Mouse (Mus musculus) gastrocnemius, adult 2 months (tissue): Measurements from ENCODE around the gene Mars. TPM values are rescaled to one million over a fixed set of nuclear protein-coding genes. Genes with fewer than 3 reads are reported as not detected.

Experiments used
- DNase-seq: peaks from one replicate; pipeline ENCODE4 v3.0.0; 2022
- H3K27ac ChIP-seq: fragments of 200-600 bp; 2 replicates; pipeline ENCODE4 v1.8.1; 2022; ENCODE audit warnings: mild to moderate bottlenecking
- H3K4me3 ChIP-seq: fragments of 200-600 bp; 2 replicates; pipeline ENCODE4 v1.8.1; 2022; ENCODE audit warnings: mild to moderate bottlenecking, moderate library complexity
- CTCF ChIP-seq: fragments of 200-600 bp; IDR thresholded peaks from 2 replicates; pipeline ENCODE4 v1.8.1; 2022; ENCODE audit warnings: antibody characterized with exemption, mild to moderate bottlenecking, moderate library complexity
- intact Hi-C: fragments of 180-260 bp; cut with DNase I; formaldehyde crosslinking; loops from one replicate; pipeline ENCODE4 v1.15.1; 2025
- total RNA-seq, 2 experiments: library from RNA; stranded (reverse); gene quantifications; 2 replicates each; pipeline ENCODE4 v1.2.3; 2021

Mars gene
- total RNA-seq, 2 experiments from 2014 or later = 69.0 to 71.4 TPM

DNA sequence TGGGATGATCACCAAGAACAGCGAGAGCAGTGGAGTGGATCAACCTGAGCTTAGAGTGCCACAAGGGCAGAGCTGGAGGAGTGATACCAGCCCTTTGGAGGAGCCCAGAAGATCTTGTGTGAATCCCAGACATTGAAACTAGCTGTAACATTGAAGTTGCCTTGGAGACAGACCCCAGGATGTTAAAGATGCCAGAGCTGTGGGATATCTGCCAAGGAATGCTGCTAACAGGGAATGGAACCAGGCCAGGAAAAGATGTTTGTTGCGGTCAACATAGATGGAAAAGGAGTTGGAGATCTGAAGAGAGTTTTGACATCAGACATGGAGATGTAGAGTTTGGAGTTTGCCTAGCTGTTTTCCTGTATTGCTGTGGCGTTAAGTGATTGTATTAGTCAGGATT, 34.6 kb upstream of the Mars start:
- no peak overlapping the region for H3K4me3 ChIP-seq
- intact Hi-C loops = no loop called here
- no peak overlapping the region for H3K27ac ChIP-seq
- DNase-seq = no peak
- no peak for TF ChIP-seq CTCF

DNA sequence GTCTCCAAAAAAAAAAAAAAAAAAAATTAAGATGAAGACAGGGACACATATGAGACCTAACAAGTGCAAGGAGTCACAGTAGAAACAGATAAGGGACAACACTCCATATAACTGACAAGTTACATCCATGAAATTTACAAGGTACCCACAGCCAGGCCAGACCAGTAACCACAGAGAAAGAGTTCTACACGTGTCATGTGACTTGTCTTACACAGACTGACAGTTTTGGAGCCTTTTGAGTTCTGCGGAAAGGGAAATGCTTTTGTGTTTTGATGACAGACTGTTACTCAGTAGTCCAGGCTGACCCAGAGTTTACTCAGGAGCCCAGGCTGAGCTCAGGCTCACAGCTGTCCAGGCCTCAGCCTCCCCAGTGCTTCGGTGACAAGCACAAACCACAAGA, 31.4 kb upstream of the Mars start:
- no peak for DNase-seq
- intact Hi-C loops = no loop called here
- TF ChIP-seq CTCF = no peak
- H3K4me3 ChIP-seq = no peak overlapping the region
- no peak overlapping the region for H3K27ac ChIP-seq

DNA sequence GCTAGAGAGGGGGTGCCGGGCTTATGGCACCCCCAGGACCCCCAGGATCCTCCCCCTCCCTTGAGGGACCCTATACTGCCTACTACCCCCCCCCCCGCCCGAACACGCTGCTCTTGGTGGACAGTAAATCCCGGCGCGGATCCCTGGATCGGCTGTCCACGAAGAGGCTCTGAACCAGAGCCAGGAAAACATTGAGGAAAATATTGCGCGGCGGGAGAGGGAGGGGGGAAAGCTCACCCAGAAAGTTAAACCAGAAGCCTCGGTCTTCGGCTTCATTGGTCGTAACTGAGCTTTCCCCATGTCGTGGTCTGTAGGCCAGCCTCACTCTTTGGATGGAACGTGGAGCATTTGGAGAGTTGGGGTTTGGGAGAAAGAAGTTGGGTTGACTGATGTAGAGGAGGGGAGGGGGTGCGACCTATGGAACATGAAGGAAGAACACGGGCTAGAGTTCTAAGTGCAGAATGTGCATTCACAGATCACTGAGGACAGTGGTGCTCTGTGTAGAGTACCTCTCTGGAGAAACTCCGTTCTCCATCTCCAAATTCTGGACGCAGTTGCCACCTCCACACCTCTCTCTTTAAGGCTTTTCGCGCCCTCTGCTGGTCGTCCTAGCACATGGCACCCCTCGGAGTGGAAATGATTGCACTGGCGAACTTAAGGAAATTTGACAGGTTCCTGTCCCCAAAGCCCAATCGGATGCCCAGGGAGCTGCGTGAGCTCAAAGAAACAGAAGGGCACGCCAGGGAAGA, 30.5 kb upstream of the Mars start, which contains the start of gene Gli1:
Gli1 (minus strand) TSS at position 84 of the 749 bp plus-strand sequence.
- peak; percentile 89 for DNase-seq
- Histone ChIP-seq H3K27ac (peak within 1 kb of the TSS; percentile 69), H3K4me3 (peak within 1 kb of the TSS; percentile 73)
- intact Hi-C loops = no loop called here
- peak; percentile 95 for TF ChIP-seq CTCF

DNA sequence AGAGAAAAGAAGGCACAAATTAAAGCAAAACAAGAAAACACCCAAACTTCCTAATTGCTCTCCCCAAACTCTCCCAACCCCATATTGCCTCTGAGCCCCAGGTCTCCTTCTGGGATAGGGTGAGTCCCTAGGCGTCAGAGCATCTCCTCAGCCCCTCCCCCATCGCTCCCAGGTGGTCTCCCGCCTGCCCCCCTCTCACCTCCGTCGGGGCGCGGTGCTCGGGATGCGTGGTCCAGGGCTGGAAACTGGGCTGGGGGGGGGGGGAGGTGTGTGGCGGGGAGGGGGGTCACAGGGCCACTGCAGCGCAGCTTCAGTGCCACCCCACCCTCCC, 29.7 kb upstream of the Mars start:
- no peak for TF ChIP-seq CTCF
- DNase-seq = no peak
- intact Hi-C loops = no loop called here
- peak overlapping the region; percentile 73 for H3K4me3 ChIP-seq
- peak overlapping the region; percentile 69 for H3K27ac ChIP-seq

DNA sequence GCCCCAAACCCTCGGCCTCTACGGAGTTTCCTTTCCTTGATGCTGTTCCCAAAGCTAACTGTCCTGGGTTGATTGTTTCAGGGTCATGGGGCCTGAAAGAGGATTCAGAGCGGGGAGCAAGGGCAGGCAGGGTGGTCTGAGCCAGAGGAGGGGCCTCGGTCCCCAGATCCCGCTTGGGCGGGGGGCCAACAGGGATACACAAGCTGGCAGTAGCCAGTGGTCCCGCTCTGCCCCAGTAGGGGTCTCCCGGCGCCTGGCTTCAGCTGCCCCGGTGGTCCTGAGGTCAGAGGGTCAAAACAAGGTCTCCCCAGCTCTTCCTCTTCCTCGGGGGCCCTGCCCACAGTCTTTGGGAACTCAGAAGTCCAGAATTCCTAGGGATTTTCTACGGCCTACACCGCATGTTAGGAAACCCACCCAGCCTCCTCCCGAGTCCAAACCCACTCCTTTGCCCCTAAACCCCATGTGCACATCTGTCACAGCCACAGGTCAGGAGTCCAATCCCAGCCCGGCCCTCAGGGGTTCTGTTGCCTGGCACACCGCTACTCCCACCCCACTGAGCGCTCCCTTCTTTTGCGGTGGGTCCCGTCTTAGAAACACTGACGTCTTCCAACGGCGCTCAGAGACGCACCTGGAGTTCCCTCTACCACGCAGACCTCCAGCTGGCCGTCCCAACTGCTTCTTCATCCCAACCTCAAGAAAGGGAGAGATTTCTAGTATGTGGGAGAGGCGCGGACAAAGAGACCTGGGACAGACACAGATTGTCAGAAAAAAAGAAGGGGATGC, 29.2 kb upstream of the Mars start:
- no peak for DNase-seq
- TF ChIP-seq CTCF = no peak
- Histone ChIP-seq H3K4me3 (peak overlapping the region; percentile 73), H3K27ac (peak overlapping the region; percentile 69)
- intact Hi-C loops = no loop called here

DNA sequence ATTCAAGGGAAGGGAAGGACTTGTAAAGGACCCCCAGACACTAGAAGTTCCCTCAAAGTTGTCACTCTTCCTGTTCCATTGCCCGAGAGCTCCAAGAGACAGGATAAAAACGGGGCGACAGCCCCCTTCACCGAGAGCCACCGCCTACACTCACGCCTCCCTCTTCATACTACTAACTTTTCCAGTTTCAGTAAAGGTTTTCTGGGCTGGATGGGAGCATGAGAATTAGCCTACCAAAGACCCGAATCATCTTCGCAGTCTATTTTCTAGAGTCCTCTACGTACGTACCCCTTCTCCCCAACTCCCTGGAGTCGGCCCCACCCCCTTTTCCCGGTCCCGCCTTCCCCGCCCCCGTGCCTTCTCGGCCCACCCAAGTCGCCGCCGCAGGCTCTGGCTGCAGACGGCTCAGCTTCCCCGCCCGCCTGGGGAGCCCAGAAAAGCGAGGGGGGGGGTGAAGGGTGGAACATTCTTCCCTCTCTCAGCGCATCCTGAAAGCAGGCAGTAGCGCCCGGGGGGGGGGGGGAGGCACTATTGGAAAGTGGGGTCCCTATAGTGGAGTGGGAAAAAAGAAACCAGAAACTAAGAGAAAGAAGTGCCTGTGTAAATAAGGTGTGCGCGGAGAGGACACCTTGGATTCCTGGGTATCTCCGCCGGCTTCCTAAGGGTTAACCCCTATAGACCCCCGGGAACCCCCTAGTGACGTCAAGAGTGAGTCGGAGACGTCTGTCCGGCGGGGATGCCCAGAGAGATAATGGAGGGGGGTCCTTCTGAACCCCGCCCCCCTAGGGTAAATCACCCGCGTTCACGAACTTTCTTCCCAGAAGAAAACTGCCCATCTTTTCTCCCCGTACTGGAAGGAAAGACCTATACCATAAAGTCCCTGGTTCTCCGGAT, 28.3 kb upstream of the Mars start:
- TF ChIP-seq CTCF = no peak
- peak; percentile 76 for DNase-seq
- intact Hi-C loops = loop anchor here (5.0 to 10.0 kb wide), 2 partner anchors 165 to 197 kb away; no protein-coding TSS in a partner anchor
- Histone ChIP-seq H3K27ac (peak overlapping the region; percentile 84), H3K4me3 (peak overlapping the region; percentile 73)

DNA sequence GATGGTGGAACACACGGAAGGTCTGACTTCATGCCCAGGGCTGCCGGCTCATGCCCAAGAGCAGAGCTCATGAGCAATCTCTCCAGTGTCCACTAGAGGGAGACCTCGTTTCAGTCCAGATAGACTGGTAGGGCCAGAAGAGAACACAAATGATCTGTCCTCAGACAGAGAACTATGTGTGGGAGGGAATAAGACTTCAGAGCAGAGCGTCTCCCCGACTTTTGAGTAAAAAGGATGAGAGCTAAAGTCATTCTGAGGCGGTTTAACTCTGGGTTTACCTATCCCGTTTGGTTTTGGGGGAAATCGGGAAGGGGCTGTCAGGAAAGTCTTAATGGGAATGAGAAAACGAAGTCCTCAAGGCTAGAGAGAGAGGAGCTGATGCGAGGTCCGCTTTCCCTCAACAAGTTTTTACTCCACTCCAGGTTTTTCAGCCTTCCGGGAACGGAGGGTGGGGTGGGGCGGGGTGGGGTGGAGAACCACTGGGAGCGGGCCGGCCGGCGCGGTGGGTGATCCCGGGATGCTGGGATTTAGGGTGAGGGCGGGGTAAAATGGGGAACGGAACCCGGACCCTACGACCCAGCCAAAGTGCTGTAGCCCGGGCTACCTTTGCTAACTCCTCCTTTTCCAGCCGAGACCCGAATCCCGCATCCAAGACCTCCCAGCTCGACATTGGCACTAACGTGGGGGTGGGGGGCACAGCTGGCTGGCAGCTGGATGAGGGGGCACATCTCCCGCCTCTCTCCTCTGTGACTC, 27.5 kb upstream of the Mars start:
- TF ChIP-seq CTCF = peak; percentile 95
- Histone ChIP-seq H3K4me3 (peak overlapping the region; percentile 73), H3K27ac (peak overlapping the region; percentile 84)
- intact Hi-C loops = loop anchor here (5.0 to 10.0 kb wide), 2 partner anchors 164 to 198 kb away; no protein-coding TSS in a partner anchor
- peak; percentile 84 for DNase-seq

DNA sequence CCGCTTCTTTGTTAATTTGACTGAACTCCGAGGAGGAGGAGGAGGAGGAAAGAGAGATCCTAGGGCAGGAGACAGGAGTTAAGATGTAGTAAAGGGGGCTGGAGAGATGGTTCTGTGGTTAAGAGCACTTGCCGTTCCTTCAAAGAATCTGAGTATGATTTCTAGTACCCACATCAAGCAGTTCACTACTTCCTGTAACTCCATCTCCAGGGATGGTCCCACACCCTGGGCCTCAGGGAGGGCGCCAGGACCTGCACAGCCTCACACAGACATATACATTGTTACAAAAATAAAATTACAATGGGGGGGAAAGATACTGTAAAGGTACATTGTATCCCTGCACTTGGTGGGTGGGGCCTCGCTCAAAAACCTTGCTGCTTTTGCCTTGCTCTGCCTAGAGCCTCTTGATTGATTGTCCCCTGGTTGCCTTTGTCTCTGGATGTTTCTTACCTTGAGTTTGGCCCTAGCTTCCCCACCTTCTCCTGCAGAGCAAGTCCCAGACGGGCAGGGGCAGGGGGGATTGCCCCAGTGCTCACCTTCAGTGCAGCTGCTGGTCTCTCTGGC, 26.0 kb upstream of the Mars start:
- no peak for DNase-seq
- Histone ChIP-seq H3K27ac (no peak overlapping the region), H3K4me3 (no peak overlapping the region)
- intact Hi-C loops = loop anchor here (5.0 to 10.0 kb wide), 2 partner anchors 163 to 200 kb away; no protein-coding TSS in a partner anchor
- TF ChIP-seq CTCF = no peak

DNA sequence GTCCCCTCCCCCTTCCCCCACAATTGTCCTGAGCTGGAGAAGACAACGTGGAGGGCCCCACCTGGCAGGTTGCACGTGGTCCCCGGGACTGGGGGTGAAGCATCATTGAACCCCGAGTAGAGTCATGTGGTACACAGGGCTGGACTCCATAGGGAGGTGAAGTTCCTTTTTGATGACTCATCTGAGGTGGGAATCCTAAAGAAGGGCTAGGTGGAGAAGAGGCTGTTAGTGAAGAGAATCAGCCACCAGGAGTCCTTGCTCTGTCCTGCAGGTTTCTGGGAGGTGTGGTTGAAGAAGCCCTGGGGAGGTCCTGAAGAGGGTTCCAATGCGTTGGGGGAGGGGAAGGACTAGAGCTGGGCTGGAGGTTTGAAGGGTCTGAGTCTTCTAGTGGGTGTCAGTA, 25.4 kb upstream of the Mars start:
- TF ChIP-seq CTCF = no peak
- no peak for DNase-seq
- Histone ChIP-seq H3K4me3 (no peak overlapping the region), H3K27ac (no peak overlapping the region)
- intact Hi-C loops = loop anchor here (5.0 to 10.0 kb wide), 2 partner anchors 162 to 200 kb away; no protein-coding TSS in a partner anchor

DNA sequence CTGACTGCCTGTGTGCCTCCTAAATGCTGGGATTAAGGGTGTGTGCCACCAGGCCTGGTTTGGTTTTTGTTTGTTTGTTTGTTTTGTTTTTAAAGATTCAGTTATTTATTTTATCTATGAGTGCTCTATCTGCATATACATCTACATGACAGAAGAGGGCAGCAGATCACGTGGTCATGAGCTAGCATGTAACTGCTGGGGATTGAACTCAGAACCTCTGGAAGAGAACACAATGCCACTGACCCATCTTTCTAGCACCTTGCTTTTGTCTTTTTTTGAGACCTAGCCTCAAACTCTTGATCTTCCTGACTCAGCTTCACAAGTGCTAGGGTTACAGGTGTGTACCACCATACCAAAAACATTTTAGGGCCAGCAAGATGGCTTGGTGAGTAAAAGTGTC, 23.7 kb upstream of the Mars start:
- no peak overlapping the region for H3K27ac ChIP-seq
- H3K4me3 ChIP-seq = no peak overlapping the region
- no peak for DNase-seq
- intact Hi-C loops = loop anchor here (5.0 to 10.0 kb wide), 2 partner anchors 160 to 202 kb away; no protein-coding TSS in a partner anchor
- TF ChIP-seq CTCF = peak; percentile 24; the same call in 1 of the 2 replicates

DNA sequence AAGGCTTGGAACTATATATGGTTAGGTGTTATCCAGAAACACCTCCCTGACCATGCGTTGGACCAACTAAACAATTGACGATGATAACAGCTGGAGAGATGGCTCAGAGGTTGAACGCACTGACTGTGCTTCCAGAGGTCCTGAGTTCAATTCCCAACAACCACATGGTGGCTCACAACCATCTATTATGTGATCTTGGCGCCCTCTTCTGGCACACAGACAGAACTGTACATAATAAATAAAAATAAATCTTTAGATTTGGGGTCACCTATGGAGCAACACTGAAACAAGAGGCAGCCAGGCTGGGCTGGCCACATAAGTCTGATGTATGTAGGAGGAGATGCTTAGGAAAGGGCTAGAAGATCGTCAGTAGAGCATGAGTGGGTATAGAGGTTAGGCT, 21.6 kb upstream of the Mars start:
- intact Hi-C loops = loop anchor here (10.0 kb wide), 1 partner anchor 158 kb away; no protein-coding TSS in a partner anchor
- Histone ChIP-seq H3K27ac (no peak overlapping the region), H3K4me3 (no peak overlapping the region)
- peak; percentile 18 for DNase-seq
- peak; percentile 49 for TF ChIP-seq CTCF
